ENCODE assay signal across 11 mouse cellular contexts in the genomic region with DNA sequence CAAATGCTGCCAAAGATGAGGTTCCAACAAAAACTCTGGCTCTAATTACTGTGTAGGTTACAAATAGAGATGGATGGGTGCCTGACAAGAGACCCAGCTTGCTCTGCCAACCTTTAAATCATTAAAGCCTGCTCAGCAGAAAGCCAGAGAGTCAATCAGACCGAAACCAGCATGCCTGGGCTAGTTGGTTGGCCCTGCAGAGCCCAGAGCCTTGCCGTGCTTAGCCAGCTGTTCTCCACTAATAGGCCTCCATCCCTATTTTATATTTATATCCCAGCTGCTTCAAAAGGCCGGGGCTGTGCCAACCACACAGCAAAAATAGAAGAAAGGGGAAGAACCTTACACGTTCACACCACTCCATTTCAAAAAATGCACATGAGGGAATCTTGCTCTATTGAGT. TPM values are rescaled to one million over a fixed set of nuclear protein-coding genes. Genes with fewer than 3 reads are reported as not detected.
A peak's percentile ranks its signal among the peaks of the same experiment; 100 is the strongest.
DNase-seq lines count a peak whose midpoint lies in the region; ATAC-seq and TF ChIP-seq lines count a peak whose summit lies in the region.
"Had no signal": no experiment of that assay in that cellular context is flagged by ENCODE, and none has a peak within 500 bp of the region (broad histone marks: within the 10 kb centered on the region; RNA-seq: fewer than 3 reads in every experiment).

No protein-coding gene starts in this region.

- H3K27ac ChIP-seq in embryonic fibroblast, embryonic 13.5 days (ENCODE audit: insufficient read depth, low read length), result peak overlapping the region; percentile 83
- no peak overlapping the region for H3K27ac ChIP-seq in limb, embryonic 14.5 days (replicated peaks; ENCODE audit: low read depth, low read length)
- H3K27ac ChIP-seq: liver, embryonic 13.5 days had no signal

- intact Hi-C loops in heart, postnatal 36 days (cut with DNase I), result no loop called here

- H3K4me3 ChIP-seq in embryonic fibroblast, embryonic 13.5 days (ENCODE audit: insufficient read depth, low read length), result no peak overlapping the region
- no peak overlapping the region for H3K4me3 ChIP-seq in limb, embryonic 14.5 days (replicated peaks; ENCODE audit: low read length)
- H3K4me3 ChIP-seq: liver, embryonic 13.5 days had no signal

- no peak overlapping the region for H3K9ac ChIP-seq in limb, embryonic 14.5 days (ENCODE audit: low read depth, low read length, severe bottlenecking)
- H3K9ac ChIP-seq: liver, embryonic 13.5 days had no signal

- peak; percentile 39 for DNase-seq in heart, adult 8-10 months (ENCODE audit: low spot score)
- DNase-seq in heart, postnatal 36 days, result no peak
- DNase-seq in NIH3T3 (ENCODE audit: low read depth), result peak; percentile 8
- peak; percentile 72 for DNase-seq in limb, embryonic 14.5 days (ENCODE audit: low spot score)
- DNase-seq in B cell, adult 2 months, result no peak
- DNase-seq in lung, postnatal 4 days, result no peak
- no peak for DNase-seq in urinary bladder, postnatal 10 days (ENCODE audit: low spot score)
- DNase-seq: adrenal gland, postnatal 25 days; cerebellum, adult 8-10 months; liver, embryonic 13.5 days had no signal

- peaks cover 2% of the 10 kb centered on the region; the same call in 1 of the 2 replicates for H3K4me1 ChIP-seq in embryonic fibroblast, embryonic 13.5 days (ENCODE audit: control insufficient read depth, insufficient read depth, low read length)
- H3K4me1 ChIP-seq in limb, embryonic 14.5 days (ENCODE audit: control insufficient read depth, insufficient read depth, low read length), result peaks cover 6% of the 10 kb centered on the region
- H3K4me1 ChIP-seq: liver, embryonic 13.5 days had no signal

- TF ChIP-seq CTCF in embryonic fibroblast, embryonic 13.5 days (IDR thresholded peaks at IDR 0.05; ENCODE audit: borderline replicate concordance, insufficient read depth, low read length), result no peak

- H3K4me2 ChIP-seq in limb, embryonic 14.5 days (replicated peaks; ENCODE audit: low read depth, low read length, severe bottlenecking), result no peak overlapping the region
- H3K4me2 ChIP-seq: liver, embryonic 13.5 days had no signal

- no peaks in the 10 kb centered on the region for H3K27me3 ChIP-seq in limb, embryonic 14.5 days (ENCODE audit: control insufficient read depth, insufficient read depth, low read length)
- H3K27me3 ChIP-seq: liver, embryonic 13.5 days had no signal

- H3K9me3 ChIP-seq in limb, embryonic 14.5 days (ENCODE audit: control insufficient read depth, low read length), result no peaks in the 10 kb centered on the region
- H3K9me3 ChIP-seq: liver, embryonic 13.5 days had no signal

- no peaks in the 10 kb centered on the region for H3K36me3 ChIP-seq in limb, embryonic 14.5 days (ENCODE audit: control insufficient read depth, insufficient read depth, low read length)
- H3K36me3 ChIP-seq: liver, embryonic 13.5 days had no signal

- WGBS in limb, embryonic 14.5 days, result 17% methylated on average over 4 of the region's 4 CpGs

- no peak for TF ChIP-seq POLR2A in embryonic fibroblast, embryonic 13.5 days (IDR thresholded peaks at IDR 0.05; ENCODE audit: low read depth, low read length)
- no peak for TF ChIP-seq POLR2A in limb, embryonic 14.5 days (IDR thresholded peaks at IDR 0.05; ENCODE audit: borderline replicate concordance, extremely low read depth, insufficient read depth, insufficient read length)

- ATAC-seq in limb, embryonic 14.5 days (ENCODE audit: low FRiP score, low read depth), result peak; percentile 74

RNA-seq across cellular contexts. Expression of a gene that starts 2.9 kb away (rescaled TPM):
- total RNA-seq in heart, adult 8-10 months (2022), result 1 to 10 TPM in 1 of 4 experiments, under 1 TPM in 3; 0.25 to 2.3 (median 0.72) TPM
- 1 to 10 TPM; 1.0 to 4.0 TPM for total RNA-seq in heart, postnatal 36 days (2021)
- 0.18 TPM in 1 of 2 replicates, not detected in the other for polyA plus RNA-seq in embryonic fibroblast, embryonic 13.5 days (2011; ENCODE audit: insufficient read length, low read depth, missing spikeins)
- 0.40 and 0.58 TPM in 2 replicates for polyA plus RNA-seq in limb, embryonic 14.5 days (2012; rRNA removed)
- 1.0 and 1.5 TPM in 2 replicates for polyA plus RNA-seq in limb, embryonic 14.5 days (2014; fragmentation: Nextera tagmentation; extraction: Ambion mirVana)
- polyA plus RNA-seq: liver, embryonic 13.5 days had no signal

Comparison
In these comparisons a context has a peak if more than half of its experiments do, and no peak if none do; other contexts are left out.
1. DNase-seq: peak in heart, adult 8-10 months (single experiment), NIH3T3 (single experiment) and limb, embryonic 14.5 days (single experiment); none in heart, postnatal 36 days (0 of 2), B cell, adult 2 months (0 of 2), lung, postnatal 4 days (0 of 2) and urinary bladder, postnatal 10 days (single experiment).